Mouse (Mus musculus): Measurements from ENCODE around the gene Wdr26. TPM values are rescaled to one million over a fixed set of nuclear protein-coding genes. Genes with fewer than 3 reads are reported as not detected.

The Wdr26 gene
- 34.6 and 39.3 TPM in 2 replicates for polyA plus RNA-seq (2015; fragmentation: Nextera tagmentation; extraction: Ambion mirVana)

DNA sequence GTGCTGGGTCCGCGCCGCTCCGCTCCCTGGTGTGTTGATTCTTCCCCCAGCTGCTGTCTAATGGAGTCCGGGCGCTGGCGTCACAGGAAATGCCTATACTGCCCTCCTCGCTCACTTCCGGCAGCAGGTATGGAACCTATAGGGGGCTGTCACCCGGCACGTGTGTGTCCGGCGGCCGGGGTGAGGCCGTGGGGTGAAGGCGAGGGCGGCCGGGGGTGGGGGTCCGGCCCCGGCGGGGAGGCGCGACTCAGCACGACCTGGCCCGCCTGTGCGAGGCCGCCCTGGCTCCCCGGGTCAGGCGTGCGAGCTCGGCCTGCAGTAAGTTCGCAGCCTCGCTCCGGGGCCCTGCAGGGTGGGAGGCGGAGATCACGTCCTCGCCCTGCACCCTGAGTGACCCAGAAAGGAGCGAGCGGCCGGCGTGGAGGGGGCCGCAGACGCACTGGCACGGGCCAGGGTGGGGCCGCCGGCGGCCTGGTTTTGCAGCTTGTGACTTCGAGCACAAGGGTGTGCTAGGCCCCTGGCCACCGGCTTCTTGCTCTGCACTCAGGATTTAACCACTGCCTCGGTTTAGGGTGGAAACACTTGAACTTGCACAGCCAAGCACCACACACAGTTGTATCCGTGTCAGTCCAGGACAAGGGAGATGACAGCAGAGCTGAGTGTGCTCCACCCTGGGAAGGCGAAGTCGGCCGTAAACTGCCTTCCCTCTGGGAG is at the start of gene Wdr26:
TSS of gene Wdr26 (minus strand) at position 82 of the 714 bp plus-strand sequence.

DNA sequence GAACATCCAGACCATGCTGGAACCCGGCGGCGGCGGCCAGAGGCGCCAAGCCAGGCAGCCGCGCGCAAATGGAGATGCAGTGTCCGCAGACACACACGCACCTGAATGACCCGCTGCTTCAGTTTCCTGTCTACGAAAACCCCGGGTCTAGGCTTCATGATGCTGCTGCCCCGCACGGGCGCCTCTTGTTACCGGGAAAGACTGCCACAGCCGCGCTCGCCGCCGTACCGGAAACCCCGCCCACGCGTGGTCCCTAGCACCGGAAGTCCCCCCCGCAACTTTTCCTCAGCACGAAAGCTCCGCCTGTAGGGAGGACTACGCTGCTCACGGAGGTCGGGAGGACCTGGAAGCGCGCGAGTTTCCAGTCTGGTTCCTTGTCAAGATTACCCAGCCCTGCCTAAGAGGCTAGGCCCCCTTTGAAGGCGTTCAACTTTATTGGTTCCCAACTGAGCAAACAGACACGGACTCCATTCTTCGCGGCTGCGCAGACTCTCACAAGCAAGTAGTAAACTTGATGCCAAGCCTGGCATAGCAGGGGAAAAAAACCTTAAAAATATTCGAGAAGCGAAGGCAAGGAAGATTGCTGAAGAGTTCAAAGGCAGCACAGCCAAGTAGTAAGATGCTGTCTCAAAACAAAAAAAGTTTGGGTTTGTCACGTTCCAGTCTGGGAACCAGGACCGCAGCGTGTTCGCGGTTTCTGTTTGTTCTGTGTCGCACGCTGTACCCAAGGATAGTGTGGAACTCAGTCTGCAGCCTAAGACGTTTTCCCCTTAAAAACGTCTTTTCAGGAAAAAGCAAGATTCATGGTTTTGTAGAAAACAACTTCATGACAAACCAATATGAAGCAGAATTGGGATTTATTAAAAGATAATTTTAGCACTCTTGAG is 67.6 kb downstream of the Wdr26 start, which contains the start of the genes Nvl and Cnih4:
TSS of gene Nvl (minus strand) at position 255 of the 887 bp plus-strand sequence.
TSS of gene Cnih4 (plus strand) at position 744 of the 887 bp plus-strand sequence.

Other genes starting within 250 kb of the Wdr26 start
- gene Ephx1, start 191.1 kb downstream of the Wdr26 start, polyA plus RNA-seq (2015; fragmentation: Nextera tagmentation; extraction: Ambion mirVana) = 22.2 and 24.2 TPM in 2 replicates
- gene 9130409I23Rik, start 160.8 kb downstream of the Wdr26 start, polyA plus RNA-seq (2015; fragmentation: Nextera tagmentation; extraction: Ambion mirVana) = not detected in 2 replicates
- 9.9 TPM in 2 replicates for gene Nvl, start 67.8 kb downstream of the Wdr26 start, polyA plus RNA-seq (2015; fragmentation: Nextera tagmentation; extraction: Ambion mirVana)
- gene Cnih4, start 67.3 kb downstream of the Wdr26 start, polyA plus RNA-seq (2015; fragmentation: Nextera tagmentation; extraction: Ambion mirVana) = 67.2 and 80.6 TPM in 2 replicates
- 0.05 and 0.08 TPM in 2 replicates for gene Cnih3, start 140.6 kb upstream of the Wdr26 start, polyA plus RNA-seq (2015; fragmentation: Nextera tagmentation; extraction: Ambion mirVana)